Mouse (Mus musculus): ENCODE data around the gene Flnc.
A peak's percentile ranks its signal among the peaks of the same experiment; 100 is the strongest.

The Flnc gene

GRCm38 (mm10) chr6:29432676-29433037 lies 399 bp upstream of the Flnc start:
- DNase-seq = no peak

DNA sequence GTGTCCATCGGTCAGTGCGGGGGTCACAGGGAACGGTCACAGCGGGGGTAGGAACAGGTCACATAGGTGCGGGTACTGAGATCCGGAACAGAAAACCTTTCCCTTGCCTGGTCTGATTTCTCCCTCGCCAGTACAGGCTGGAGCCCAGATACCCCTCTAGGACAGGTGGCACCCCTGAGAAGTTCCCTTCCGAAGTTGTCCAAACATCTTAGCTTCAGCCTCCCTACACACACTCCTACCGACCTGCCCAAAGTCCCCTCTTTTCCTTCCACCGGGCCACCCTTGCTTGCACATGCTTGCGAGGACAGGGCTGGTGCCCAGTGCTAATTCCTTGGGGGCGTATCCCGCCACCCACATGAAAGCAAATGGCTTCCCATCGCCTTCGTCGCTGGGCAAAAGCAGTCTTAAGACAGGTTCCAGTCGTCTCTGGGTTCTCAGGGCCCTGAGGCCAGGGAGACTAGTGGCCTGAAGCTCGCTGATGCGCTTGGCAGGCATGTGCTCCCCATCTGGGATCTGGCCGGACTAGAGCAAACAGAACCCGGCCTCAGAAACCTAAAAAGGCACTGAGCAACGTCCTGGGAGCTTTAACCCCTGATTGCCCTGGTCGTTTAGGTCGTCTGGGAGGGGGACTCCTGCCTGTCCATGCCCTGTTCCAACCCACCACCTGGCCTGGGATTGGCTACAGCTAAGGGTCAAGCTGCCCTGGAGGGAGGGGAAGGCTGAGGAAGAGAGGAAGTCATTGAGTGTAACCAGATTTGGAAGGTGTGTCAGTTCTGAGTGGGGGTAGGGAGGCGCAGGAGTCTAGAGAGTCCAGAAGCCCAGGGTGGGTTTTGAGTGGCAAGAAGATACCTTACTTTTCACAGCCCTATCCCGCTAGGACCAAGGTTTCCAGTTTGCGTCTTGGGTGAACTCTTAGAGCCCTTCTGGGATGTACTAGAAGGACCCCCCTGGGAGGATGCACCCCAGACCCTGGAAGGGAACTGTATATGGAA lies 1.0 kb downstream of the Flnc start:
- DNase-seq = no peak

DNA sequence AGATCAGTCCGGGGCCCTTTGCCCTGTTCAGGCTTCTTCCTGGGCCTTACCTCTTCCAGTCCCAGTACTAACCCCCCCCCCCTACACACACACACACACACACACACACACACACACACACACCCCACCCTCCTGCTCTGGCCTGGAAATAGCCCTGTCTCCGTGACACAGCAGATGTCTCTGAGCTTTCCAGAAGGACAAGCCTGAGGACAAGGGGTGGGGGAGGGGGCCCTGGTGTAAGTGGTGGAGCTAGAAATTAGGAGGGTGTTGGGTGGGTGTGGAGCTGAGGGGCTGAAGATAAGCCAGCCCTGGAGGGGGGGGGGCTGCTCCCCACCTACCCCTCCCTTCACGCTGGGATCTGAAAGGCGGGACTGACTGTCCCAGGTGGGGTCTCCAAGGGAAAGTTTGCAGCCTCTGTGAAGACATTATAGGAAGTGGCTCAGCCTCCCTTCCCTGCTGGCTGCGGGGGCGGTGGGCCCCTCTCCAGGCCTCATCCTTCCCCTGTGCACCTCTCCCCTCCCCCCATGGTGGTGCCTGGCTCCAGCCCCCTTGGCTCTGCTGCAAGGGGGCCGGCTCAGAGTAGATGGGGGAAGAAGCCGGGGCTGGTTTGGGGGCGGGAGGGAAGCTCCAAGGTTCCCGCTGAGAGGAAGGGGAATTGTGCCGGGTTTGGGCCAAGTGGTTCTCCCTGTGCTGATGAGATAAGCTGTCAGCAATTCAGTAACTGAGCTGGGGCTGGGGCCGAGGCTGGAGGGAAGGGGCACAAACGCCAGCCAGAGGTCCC lies 2.0 kb downstream of the Flnc start:
- no peak for DNase-seq

- DNase-seq = no peak
These were observed 2.9 kb downstream of the Flnc start for GRCm38 (mm10) chr6:29435940-29436451.

DNA sequence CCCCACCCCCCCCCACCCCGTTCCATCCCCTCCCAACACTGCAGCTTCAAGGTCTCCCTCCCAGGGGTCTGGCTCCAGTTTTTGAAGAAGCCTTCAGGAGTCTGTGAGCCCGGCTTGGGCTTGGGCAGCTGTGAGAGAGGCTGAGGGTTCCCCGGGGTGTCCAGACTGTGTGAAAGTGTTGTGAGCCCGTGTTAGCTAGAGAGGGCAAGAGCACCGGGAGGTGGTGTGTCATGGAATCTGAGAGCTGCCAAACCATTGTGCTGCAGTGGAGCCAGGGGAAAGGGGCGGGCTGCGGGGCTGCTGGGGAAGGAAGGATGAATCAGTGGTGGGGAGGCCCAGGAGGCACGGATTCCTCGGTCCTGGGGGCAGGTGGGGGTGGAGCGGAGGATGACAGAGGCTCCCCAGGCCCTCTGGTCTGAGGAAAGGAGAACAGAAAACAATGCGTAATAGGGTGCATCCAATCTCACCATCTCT lies 3.4 kb downstream of the Flnc start:
- no peak for DNase-seq

- no peak for DNase-seq
These were observed 6.2 kb downstream of the Flnc start for GRCm38 (mm10) chr6:29439251-29439650.

DNA sequence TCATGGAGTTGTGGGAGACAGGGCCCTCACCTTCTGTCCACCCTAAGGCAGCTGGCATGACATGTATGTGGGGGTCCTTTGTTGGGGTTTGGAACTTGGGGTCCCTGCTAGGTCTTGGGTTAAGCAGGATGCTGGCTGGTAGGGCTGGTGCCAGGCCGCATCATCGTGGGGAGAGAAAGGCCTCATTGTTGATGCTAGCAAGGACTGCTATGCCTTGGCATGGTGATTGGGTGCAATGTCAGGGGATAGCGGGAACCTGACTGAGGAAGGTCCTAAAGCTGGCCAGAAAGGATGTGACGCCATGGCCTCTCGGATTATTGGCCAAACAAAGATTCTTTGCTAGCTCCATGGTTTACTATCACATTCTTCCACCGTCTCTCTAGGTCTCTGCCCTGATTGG lies 6.7 kb downstream of the Flnc start:
- no peak for DNase-seq

GRCm38 (mm10) chr6:29444773-29445172 lies 11.7 kb downstream of the Flnc start:
- DNase-seq = peak; percentile 71

DNA sequence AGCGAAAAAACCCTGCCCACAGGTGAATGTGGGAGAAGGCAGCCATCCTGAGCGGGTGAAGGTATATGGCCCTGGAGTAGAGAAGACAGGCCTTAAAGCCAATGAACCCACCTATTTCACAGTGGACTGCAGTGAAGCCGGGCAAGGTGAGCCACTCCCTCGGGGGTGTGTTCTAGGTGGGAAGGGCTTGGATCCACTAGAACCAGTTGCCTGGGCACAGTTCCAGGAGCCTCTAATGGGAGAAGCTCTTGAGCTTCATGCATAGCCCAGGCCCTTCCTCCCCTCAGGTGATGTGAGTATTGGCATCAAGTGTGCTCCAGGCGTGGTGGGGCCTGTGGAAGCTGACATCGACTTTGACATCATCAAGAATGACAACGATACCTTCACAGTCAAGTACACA lies 12.3 kb downstream of the Flnc start:
- DNase-seq = no peak

DNA sequence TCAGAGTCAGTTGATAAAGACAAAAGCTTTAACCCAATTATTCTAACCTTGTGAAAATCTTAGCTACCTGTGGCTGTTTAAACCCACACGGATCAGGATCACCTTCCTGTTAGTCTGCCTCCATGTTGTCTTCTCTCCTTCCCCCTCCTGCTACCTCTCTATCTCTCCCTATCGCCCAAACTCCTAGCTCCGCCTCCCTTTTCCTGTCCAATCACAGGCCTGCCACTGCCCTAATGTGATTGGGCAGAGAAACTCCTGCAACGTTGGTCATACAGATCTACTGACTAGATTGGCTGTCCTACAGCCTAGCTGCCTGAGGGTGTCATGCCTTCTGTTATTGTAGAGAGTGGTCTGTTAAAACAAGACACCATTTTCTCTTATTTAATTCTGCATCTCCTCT lies 16.8 kb downstream of the Flnc start:
- no peak for DNase-seq

DNA sequence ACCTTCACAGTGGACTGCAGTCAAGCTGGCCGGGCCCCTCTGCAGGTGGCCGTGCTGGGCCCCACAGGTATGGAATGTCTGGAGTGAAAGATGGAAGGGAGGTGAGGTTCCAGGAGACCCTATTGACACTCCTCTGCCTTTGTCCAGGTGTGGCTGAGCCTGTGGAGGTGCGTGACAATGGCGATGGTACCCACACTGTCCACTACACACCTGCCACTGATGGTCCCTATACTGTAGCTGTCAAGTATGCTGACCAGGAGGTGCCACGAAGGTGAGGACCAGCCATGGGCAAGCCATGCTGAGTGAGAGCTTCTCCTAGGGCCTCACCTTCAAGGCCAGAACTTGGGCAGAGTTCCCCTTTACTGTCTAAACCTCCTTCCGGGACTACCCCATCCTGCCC lies 17.6 kb downstream of the Flnc start:
- DNase-seq = no peak

- no peak for DNase-seq
These were observed 28.4 kb downstream of the Flnc start for GRCm38 (mm10) chr6:29461502-29461901.

- DNase-seq = no peak
These were observed 30.3 kb downstream of the Flnc start for GRCm38 (mm10) chr6:29463388-29463787.

DNA sequence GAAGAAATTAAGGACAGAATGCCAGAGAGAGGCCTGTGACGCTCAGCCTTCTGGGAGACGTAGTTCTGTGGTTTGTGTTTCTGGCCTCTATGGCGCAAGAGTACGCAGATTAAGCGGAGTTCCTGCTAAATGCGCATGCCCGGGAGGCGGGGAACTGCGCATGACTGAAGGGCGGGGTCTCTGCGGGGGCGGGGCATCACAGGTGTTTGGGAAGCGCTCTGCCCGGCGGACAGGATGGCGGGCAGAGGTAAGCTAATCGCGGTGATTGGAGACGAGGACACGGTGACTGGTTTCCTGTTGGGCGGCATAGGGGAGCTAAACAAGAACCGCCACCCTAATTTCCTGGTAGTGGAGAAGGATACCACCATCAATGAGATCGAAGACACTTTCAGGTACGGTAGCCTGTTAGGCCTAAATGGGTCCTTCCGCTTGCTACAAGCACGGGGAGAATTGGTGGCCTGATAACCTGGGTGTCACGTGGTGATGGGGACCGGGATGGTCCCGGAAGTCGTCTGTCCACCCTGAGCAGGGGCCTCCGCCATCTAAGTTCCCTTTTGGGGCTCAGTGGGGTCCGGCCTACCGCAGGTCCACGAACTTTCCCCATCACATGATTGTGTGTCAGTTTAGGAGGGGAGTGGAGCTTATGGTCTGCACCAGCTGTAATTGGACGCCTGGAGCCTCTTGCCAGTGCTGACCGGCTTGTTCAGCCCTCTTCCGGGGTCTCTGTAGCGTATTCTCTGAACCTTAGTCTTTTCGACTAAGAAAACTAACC lies 34.7 kb downstream of the Flnc start, which contains the start of gene Atp6v1f:
TSS of gene Atp6v1f (plus strand) at position 136 of the 772 bp plus-strand sequence.
- DNase-seq = peak; percentile 95

DNA sequence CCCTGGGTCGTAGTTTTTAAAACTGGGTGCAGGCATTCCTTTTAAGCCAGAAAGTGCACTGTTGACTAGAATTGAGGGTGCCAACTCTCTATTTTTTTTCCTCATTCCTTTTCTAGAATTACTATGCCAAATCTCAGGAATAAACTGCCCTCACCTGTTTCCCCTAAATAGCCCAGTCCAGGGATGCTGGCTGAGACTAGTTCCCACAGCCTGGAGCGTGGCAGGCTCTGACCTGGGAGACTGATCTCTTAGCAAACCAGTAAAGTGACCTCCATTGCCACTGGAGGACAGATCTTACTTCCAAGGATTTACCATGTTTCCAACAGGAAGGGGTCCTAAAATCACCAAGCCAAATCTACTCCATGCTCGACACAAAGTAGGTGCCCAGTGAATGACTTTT lies 35.8 kb downstream of the Flnc start:
- DNase-seq = no peak

GRCm38 (mm10) chr6:29471137-29471536 lies 38.1 kb downstream of the Flnc start, which contains the start of gene Atp6v1fnb:
Gene Atp6v1fnb (plus strand): TSS chr6:29471437.
- DNase-seq = no peak

- peak; percentile 89 for DNase-seq
These were observed 41.1 kb downstream of the Flnc start for GRCm38 (mm10) chr6:29473941-29474691.

DNA sequence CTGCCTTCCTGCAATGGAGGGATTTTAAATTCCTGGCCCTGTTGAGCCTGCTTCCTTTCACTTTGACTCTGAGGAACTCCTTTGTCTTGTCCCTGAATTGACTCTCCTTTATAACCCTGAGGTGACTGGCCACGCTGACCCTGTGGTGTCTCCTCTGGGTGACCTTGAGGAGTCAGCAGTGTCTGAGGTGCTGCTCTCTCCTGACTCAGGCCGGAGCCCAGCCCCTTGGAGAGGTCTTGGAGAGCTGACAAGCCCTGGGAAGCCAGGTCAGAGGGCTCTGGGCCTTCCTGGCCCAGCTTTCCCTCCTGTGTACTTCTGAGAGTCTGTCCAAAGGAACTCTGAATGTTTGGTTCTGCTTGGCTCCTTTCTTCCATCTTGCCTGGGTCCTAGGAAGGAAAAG lies 41.7 kb downstream of the Flnc start:
- DNase-seq = no peak

GRCm38 (mm10) chr6:29482691-29483090 lies 49.6 kb downstream of the Flnc start:
- DNase-seq = no peak

DNA sequence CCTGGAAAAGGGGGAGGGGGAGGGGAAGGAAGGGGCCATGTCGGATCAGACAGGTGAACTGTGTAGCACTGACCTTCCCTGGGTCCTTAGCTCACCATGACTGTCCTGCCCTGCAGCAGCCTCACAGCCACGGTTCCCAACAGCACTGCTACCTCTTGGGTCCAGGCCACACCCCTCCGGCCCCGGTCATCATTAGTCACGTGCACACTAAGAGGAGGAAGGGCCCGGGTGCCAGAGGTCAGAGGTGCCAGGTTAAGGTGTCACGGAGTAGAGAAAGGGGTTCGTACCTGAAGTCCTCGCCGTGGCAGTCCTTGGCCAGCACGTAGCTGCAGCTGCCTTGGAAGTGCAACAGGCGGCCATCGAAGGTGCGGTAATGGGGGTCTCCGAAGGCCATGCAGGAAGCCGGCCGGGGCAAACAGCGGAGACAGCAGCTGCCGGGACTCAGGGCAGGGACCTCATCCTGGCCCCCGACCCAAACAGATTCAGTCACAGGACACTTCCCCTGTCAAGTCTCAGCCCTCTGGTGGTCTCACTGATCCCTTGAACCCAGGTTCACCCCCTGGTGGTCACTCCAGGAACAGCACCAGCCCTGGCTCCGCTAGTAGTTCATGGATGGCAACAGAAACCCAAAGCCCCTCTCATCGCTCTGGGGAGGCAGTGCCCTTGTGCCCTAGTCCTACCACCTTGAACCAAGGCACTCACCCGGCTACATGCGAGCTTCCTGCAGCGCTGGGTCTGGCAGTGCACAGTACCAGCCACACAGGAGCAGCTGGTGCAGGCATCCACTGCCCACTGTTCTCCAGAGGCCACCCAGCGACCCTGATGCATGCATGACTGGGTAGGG lies 51.9 kb downstream of the Flnc start:
- DNase-seq = peak; percentile 91

GRCm38 (mm10) chr6:29485951-29486350 lies 52.9 kb downstream of the Flnc start:
- DNase-seq = no peak

Measured in thymus, postnatal 4 days (tissue).